Mouse (Mus musculus): ENCODE results near the gene Traf2. TPM values are rescaled to one million over a fixed set of nuclear protein-coding genes. Genes with fewer than 3 reads are reported as not detected.

Traf2 gene
- polyA plus RNA-seq, 1 experiment from 2014 or later, result 37.2 TPM

GRCm38 (mm10) chr2:25577951-25578795, 31.4 kb upstream of the Traf2 start:
- Histone ChIP-seq H3K27me3 (ENCODE audit: control insufficient read depth, insufficient read depth, low read length) (peaks cover 58% of the 10 kb centered on the region), H3K4me2 (ENCODE audit: low read depth, low read length, severe bottlenecking) (peak overlapping the region; percentile 31), H3K4me3 (ENCODE audit: low read depth, low read length) (peak overlapping the region; percentile 19), H3K9me3 (ENCODE audit: control insufficient read depth, low read length) (no peaks in the 10 kb centered on the region), H3K27ac (ENCODE audit: low read depth, low read length) (no peak overlapping the region), H3K4me1 (replicated peaks; ENCODE audit: control insufficient read depth, insufficient read depth, low read length) (peaks cover 28% of the 10 kb centered on the region), H3K36me3 (ENCODE audit: control insufficient read depth, insufficient read depth, low read length) (no peaks in the 10 kb centered on the region), H3K9ac (ENCODE audit: low read length) (peak overlapping the region; percentile 23; the same call in 1 of the 2 replicates)
- ATAC-seq (replicated peaks; ENCODE audit: low FRiP score) (no peak), DNase-seq (ENCODE audit: low spot score) (peak; percentile 75)
- WGBS, result 4% methylated on average over 75 of the region's 75 CpGs

GRCm38 (mm10) chr2:25576965-25577891, 30.5 kb upstream of the Traf2 start:
- peak overlapping the region; percentile 31 for H3K4me2 ChIP-seq (ENCODE audit: low read depth, low read length, severe bottlenecking)
- H3K9ac ChIP-seq (ENCODE audit: low read length), result peak overlapping the region; percentile 23; the same call in 1 of the 2 replicates
- H3K27ac ChIP-seq (ENCODE audit: low read depth, low read length), result no peak overlapping the region
- peaks cover 28% of the 10 kb centered on the region for H3K4me1 ChIP-seq (replicated peaks; ENCODE audit: control insufficient read depth, insufficient read depth, low read length)
- peak; percentile 58 for DNase-seq (ENCODE audit: low spot score)
- H3K27me3 ChIP-seq (ENCODE audit: control insufficient read depth, insufficient read depth, low read length), result peaks cover 58% of the 10 kb centered on the region
- H3K9me3 ChIP-seq (ENCODE audit: control insufficient read depth, low read length), result no peaks in the 10 kb centered on the region
- WGBS, result 14% methylated on average over 92 of the region's 92 CpGs
- H3K4me3 ChIP-seq (ENCODE audit: low read depth, low read length), result peak overlapping the region; percentile 19
- H3K36me3 ChIP-seq (ENCODE audit: control insufficient read depth, insufficient read depth, low read length), result no peaks in the 10 kb centered on the region
- no peak for ATAC-seq (replicated peaks; ENCODE audit: low FRiP score)

- Histone ChIP-seq H3K4me3 (ENCODE audit: low read depth, low read length) (no peak overlapping the region), H3K9ac (ENCODE audit: low read length) (peak overlapping the region; percentile 67; the same call in 1 of the 2 replicates), H3K4me2 (ENCODE audit: low read depth, low read length, severe bottlenecking) (peak overlapping the region; percentile 83), H3K9me3 (ENCODE audit: control insufficient read depth, low read length) (no peaks in the 10 kb centered on the region), H3K27ac (ENCODE audit: low read depth, low read length) (no peak overlapping the region), H3K36me3 (ENCODE audit: control insufficient read depth, insufficient read depth, low read length) (no peaks in the 10 kb centered on the region), H3K4me1 (replicated peaks; ENCODE audit: control insufficient read depth, insufficient read depth, low read length) (peaks cover 25% of the 10 kb centered on the region), H3K27me3 (ENCODE audit: control insufficient read depth, insufficient read depth, low read length) (peaks cover 56% of the 10 kb centered on the region)
- no peak for DNase-seq (ENCODE audit: low spot score)
- WGBS, result 70% methylated on average over 16 of the region's 16 CpGs
- no peak for ATAC-seq (replicated peaks; ENCODE audit: low FRiP score)
These were observed 29.5 kb upstream of the Traf2 start for GRCm38 (mm10) chr2:25576028-25576850.

- H3K9me3 ChIP-seq (ENCODE audit: control insufficient read depth, low read length), result no peaks in the 10 kb centered on the region
- no peaks in the 10 kb centered on the region for H3K36me3 ChIP-seq (ENCODE audit: control insufficient read depth, insufficient read depth, low read length)
- 13% methylated on average over 21 of the region's 21 CpGs for WGBS
- no peak for ATAC-seq (replicated peaks; ENCODE audit: low FRiP score)
- H3K9ac ChIP-seq (ENCODE audit: low read length), result peak overlapping the region; percentile 67
- H3K4me3 ChIP-seq (ENCODE audit: low read depth, low read length), result peak overlapping the region; percentile 61
- peak overlapping the region; percentile 83 for H3K4me2 ChIP-seq (ENCODE audit: low read depth, low read length, severe bottlenecking)
- peaks cover 24% of the 10 kb centered on the region for H3K4me1 ChIP-seq (replicated peaks; ENCODE audit: control insufficient read depth, insufficient read depth, low read length)
- DNase-seq (ENCODE audit: low spot score), result peak; percentile 74
- H3K27ac ChIP-seq (ENCODE audit: low read depth, low read length), result peak overlapping the region; percentile 60; the same call in 1 of the 2 replicates
- H3K27me3 ChIP-seq (ENCODE audit: control insufficient read depth, insufficient read depth, low read length), result peaks cover 49% of the 10 kb centered on the region
These were observed 28.8 kb upstream of the Traf2 start for GRCm38 (mm10) chr2:25575432-25576027.

GRCm38 (mm10) chr2:25574579-25575431, 28.1 kb upstream of the Traf2 start, which contains the start of the genes Mamdc4 and Phpt1:
Gene Mamdc4, minus strand, starts transcription at chr2:25574845.
Gene Phpt1, minus strand, starts transcription at chr2:25575224.
- ATAC-seq (replicated peaks; ENCODE audit: low FRiP score), result peak; percentile 98
- DNase-seq (ENCODE audit: low spot score), result peak; percentile 96
- H3K4me1 ChIP-seq (replicated peaks; ENCODE audit: control insufficient read depth, insufficient read depth, low read length), result peaks cover 24% of the 10 kb centered on the region

GRCm38 (mm10) chr2:25574136-25574535, 27.4 kb upstream of the Traf2 start:
- Histone ChIP-seq H3K4me1 (replicated peaks; ENCODE audit: control insufficient read depth, insufficient read depth, low read length) (peaks cover 20% of the 10 kb centered on the region), H3K9ac (ENCODE audit: low read length) (peak overlapping the region; percentile 67), H3K4me3 (ENCODE audit: low read depth, low read length) (peak overlapping the region; percentile 61), H3K36me3 (ENCODE audit: control insufficient read depth, insufficient read depth, low read length) (no peaks in the 10 kb centered on the region), H3K27ac (ENCODE audit: low read depth, low read length) (no peak overlapping the region), H3K27me3 (ENCODE audit: control insufficient read depth, insufficient read depth, low read length) (peaks cover 35% of the 10 kb centered on the region), H3K9me3 (ENCODE audit: control insufficient read depth, low read length) (no peaks in the 10 kb centered on the region), H3K4me2 (ENCODE audit: low read depth, low read length, severe bottlenecking) (peak overlapping the region; percentile 90)
- ATAC-seq (replicated peaks; ENCODE audit: low FRiP score) (no peak), DNase-seq (ENCODE audit: low spot score) (no peak)
- WGBS, result 24% methylated on average over 11 of the region's 11 CpGs

More at GRCm38 (mm10) chr2:25574579-25575431, 28.1 kb upstream of the Traf2 start, which contains the start of the genes Mamdc4 and Phpt1:
- Histone ChIP-seq H3K27me3 (ENCODE audit: control insufficient read depth, insufficient read depth, low read length) (peaks cover 42% of the 10 kb centered on the region), H3K9me3 (ENCODE audit: control insufficient read depth, low read length) (no peaks in the 10 kb centered on the region), H3K9ac (ENCODE audit: low read length) (peak within 1 kb of the TSS; percentile 67), H3K4me2 (ENCODE audit: low read depth, low read length, severe bottlenecking) (peak within 1 kb of the TSS; percentile 90), H3K36me3 (ENCODE audit: control insufficient read depth, insufficient read depth, low read length) (no peaks in the 10 kb centered on the region), H3K4me3 (ENCODE audit: low read depth, low read length) (peak within 1 kb of the TSS; percentile 61), H3K27ac (ENCODE audit: low read depth, low read length) (peak within 1 kb of the TSS; percentile 60)
- under 1% methylated on average over 41 of the region's 45 CpGs for WGBS

- H3K4me1 ChIP-seq (replicated peaks; ENCODE audit: control insufficient read depth, insufficient read depth, low read length), result peaks cover 20% of the 10 kb centered on the region
- H3K27me3 ChIP-seq (ENCODE audit: control insufficient read depth, insufficient read depth, low read length), result peaks cover 24% of the 10 kb centered on the region
- no peak overlapping the region; the same call in 1 of the 2 replicates for H3K4me2 ChIP-seq (ENCODE audit: low read depth, low read length, severe bottlenecking)
- H3K27ac ChIP-seq (ENCODE audit: low read depth, low read length), result no peak overlapping the region
- ATAC-seq (replicated peaks; ENCODE audit: low FRiP score) (no peak), DNase-seq (ENCODE audit: low spot score) (no peak)
- no peak overlapping the region for H3K4me3 ChIP-seq (ENCODE audit: low read depth, low read length)
- H3K9me3 ChIP-seq (ENCODE audit: control insufficient read depth, low read length), result no peaks in the 10 kb centered on the region
- no peak overlapping the region for H3K9ac ChIP-seq (ENCODE audit: low read length)
- no peaks in the 10 kb centered on the region for H3K36me3 ChIP-seq (ENCODE audit: control insufficient read depth, insufficient read depth, low read length)
- WGBS, result 80% methylated on average over 2 of the region's 2 CpGs
These were observed 26.3 kb upstream of the Traf2 start for GRCm38 (mm10) chr2:25573068-25573467.

Data from forebrain, embryonic 11.5 days (tissue).